Mouse (Mus musculus) brain, embryonic 14.5 days (tissue): ENCODE data around the gene Esrrg. TPM values are rescaled to one million over a fixed set of nuclear protein-coding genes. Genes with fewer than 3 reads are reported as not detected.

ENCODE experiments used
- DNase-seq: peaks from one replicate; pipeline ENCODE4 v3.0.0-alpha.2; 2011; ENCODE audit warnings: low read depth
- CTCF ChIP-seq: fragments of 200-500 bp; IDR thresholded peaks from 2 replicates; pipeline ENCODE4 v1.5.1; 2012; ENCODE audit warnings: inconsistent platforms, mild to moderate bottlenecking, moderate library complexity, borderline replicate concordance; ENCODE audit not compliant: insufficient read depth, insufficient read length; ENCODE audit errors: extremely low read depth
- POLR2A ChIP-seq: fragments of 200-500 bp; IDR thresholded peaks from 2 replicates; pipeline ENCODE4 v1.6.1; 2012; ENCODE audit warnings: mild to moderate bottlenecking, inconsistent platforms, borderline replicate concordance; ENCODE audit not compliant: poor library complexity, insufficient read depth, insufficient read length, severe bottlenecking; ENCODE audit errors: extremely low read depth
- polyA plus RNA-seq: library from polyadenylated mRNA; depleted of rRNA; stranded (reverse); fragments of >200 nt; gene quantifications from 2 replicates; pipeline ENCODE4 v1.2.3, GENCODE M21; 2012; rRNA removed

Gene Esrrg
- 16.0 and 31.4 TPM in 2 replicates for polyA plus RNA-seq

DNA sequence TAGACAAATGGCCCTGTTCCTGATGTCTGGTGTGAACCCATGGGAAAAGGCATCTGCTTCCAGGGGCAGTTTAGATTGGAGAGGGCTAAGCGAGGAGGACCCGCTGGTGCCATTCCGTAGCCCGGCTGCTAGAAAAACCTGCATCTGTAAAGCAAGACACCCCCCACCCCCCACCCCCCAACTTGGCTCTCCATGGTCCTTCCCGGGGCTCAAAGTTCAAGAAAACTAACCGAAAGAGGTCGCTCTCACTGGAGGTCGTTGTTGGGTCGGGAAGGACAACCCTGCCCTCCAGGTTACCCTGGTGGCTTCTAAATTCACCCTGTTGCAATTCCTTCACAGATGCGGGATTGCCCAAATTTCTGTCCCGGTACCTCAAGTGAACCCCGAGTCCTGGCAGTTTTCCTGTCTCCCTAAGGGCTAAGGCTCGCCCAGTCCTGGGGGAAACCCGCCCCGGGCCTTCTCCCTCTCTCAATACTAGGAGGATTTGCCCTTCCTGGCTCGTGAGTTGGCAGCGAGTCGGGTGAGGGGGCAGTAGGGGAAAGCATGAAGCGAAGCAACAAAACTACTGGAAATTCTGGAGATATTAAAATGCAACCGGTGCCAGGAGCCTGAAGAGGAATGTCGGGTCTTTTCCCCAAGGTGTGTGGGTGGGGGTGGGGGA is at the start of gene Esrrg:
TSS of gene Esrrg (plus strand) at position 531 of the 661 bp plus-strand sequence.
- TF ChIP-seq CTCF, result no peak
- no peak for TF ChIP-seq POLR2A
- peak; percentile 24 for DNase-seq

DNA sequence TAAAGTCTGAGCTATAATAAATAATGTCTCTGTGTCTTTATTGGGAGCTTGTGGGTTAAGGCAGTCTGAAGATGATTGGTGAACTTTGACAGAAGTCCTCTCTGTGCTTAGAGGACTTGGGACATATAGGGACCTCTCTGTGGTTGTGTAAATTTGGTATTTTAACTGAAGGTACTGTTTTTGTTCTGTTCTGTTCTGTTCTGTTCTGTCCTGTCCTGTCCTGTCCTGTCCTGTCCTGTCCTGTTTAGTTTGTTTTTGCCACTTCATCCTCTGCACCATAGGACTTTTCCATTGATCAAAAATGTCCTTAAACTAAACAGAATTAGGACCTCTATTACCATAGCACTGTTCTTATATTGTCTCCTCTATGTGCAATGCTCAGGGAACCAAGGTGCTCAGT is 24.6 kb upstream of the Esrrg start:
- no peak for DNase-seq

DNA sequence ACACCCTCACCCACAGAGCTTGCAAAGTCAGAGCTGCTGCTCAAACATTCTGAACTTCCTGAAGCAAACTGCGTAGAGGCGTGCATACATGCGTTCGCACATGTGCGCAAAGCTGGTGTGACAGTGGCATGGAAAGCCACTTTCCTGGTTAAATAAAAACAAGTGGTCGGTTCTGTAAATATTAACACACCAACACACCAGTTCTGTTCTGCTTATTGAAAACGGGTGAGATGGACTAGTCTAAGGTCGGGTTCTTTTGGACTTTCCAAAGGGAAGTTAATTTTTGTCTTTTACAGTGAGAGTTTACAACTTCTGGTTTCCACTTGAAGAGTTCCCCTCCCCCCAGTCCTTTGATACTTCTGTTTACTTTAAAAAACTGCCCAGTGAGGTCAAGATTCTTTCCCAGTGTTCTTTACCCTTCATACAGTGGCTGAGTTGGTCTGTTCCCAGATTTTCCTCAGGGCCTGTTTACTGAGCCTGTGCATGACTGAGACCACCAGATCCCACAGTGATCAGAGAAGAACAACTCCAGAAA is 22.0 kb upstream of the Esrrg start:
- no peak for TF ChIP-seq CTCF
- TF ChIP-seq POLR2A, result no peak
- no peak for DNase-seq

More for the DNA sequence above, 24.6 kb upstream of the Esrrg start:
- no peak for TF ChIP-seq CTCF
- no peak for TF ChIP-seq POLR2A

DNA sequence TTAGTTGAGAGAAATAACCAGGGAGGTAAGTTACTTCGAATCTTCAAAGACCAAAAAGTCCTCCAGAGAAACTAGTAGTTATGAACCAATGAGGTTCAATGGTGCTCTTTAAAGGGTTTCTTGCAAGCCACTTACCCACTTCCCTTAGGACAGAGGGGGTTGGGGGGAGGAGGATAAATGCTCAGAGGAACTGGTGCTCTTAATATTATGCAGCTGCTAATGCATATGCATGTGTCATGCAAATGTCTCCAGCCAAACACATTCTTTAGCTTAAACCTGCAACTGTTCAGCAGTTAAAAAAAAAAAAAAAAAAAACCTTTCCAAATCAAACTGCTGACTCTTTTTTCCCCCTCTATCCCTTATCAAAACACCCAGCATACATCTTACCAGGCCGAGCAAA is 5.6 kb upstream of the Esrrg start:
- no peak for TF ChIP-seq POLR2A
- no peak for TF ChIP-seq CTCF
- peak; percentile 61 for DNase-seq

DNA sequence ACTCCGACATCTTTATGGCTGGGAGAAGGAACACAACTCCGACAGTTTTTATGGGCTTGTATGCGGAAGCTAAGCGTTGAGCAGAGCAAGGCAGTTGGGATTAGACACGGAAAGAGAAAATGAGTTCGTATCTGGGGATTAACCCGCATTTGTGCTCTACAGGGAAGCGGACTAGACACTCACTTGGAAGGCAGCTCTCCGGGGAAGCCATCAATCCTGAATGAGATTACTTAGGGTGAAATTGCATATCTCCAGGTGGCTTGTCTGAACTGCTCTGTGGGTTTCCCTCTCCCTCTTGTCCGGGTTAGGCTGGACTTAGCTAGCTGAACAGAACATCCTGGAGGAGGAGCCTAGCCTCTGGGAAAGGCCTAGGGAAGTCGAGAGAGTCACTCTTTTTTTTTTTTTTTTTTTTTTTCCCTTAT is 4.5 kb upstream of the Esrrg start:
- TF ChIP-seq POLR2A (no peak), CTCF (no peak)
- DNase-seq, result peak; percentile 41

DNA sequence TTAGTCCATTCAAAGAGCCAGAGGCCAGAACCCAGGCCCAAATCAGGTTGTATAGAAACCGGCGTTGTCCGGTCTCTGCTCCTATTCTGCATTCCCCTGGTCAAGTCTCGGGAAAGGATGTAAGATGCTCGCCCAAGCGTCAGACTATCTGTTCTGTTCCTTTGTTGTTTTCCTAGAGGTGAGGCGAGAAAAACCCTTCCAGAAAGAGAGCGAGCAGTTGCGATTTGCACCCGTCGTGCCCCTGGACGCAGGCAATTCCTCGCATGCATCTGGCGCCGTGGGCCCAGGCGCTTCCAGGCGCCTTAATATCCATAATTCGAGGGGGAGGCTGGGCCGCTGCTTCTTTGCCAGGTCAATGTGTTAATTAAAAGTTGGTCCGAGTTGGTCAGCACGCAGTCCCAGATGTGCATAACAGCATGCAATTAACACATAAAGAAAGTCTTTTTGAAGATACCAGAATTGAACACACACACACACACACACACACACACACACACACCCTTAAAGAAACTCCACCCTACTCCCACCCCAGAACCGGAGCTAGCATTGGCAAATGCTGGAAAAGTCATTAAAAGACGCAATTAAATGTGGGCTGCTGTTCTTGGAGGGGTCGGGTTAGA is 3.8 kb upstream of the Esrrg start:
- peak; percentile 49 for DNase-seq
- TF ChIP-seq POLR2A (no peak), CTCF (no peak)

DNA sequence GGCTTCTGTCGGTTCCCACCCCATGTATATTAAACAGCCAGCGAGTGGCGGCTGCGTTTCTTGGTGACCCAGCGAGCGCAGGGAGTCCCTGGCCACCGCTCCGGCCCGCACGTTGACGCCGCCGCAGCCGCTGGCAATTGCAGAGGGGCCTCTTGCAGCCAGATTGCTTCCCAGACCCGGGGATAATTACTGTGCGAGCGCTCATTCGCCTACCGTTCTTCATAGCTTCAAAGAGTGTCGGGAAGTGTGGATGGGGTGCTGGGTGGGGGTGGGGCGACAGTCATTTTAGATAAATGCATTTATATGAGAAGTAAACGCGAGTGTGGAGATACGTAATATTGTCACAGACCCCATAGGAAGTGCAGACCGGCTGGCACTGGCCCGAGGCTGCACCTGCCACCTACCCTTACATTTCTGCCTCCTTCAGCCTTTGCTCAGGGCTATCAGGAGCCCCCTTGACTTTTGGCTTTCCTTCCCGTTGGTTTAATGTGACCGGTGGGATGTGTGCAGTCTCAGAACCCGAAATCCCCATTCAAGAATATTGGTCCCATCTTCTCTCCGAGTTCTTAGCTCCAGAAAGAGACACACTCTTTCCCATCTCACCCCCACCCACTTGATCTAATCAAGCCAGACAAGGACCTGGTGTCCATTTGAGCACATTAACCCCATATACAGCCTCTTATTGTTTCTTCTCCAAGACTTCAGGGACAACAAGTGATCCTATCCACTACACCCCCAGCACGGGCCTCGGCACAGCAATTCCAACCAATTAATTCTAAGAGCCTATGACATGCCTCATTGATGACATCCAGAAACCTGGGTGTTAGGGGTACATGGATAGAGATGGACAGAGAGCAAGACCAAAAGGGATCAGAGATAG is 3.0 kb upstream of the Esrrg start:
- TF ChIP-seq CTCF (no peak), POLR2A (no peak)
- peak; percentile 81 for DNase-seq

DNA sequence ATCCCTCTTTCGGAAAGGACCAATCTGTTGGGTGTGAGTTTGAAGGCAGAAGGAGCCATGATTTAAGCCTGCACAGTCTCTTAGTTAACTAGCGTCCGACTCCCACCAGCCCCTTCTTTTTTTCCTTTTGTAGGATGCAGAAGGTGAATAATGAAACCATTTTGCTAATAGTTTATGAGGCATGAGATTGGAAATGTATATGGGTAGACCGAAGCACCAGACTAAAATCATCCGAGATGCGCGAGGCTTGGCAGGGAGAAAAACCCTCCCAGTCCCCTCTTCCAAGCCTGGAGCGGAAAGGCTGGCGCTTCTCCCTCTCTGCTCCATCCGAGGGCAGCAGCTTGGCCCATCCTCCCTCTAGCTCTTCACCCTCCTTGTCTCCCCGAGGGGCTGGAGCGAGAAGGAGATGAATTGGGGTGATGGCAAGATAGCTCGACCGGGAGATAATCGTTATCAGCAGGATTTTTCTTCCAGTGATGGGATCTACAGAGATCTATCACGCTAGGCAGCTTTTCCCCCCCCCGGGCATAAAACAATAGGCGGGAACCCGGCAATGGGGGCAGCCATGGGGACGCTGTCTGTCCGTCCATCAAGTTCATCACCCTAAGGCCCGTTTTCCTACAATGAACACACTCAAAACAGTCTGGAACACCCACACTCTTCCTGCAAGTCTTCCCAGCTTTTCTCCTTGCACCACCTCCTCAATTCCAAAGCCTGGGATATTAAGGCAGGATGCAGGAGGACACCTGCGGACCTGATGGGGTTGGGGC is 2.1 kb upstream of the Esrrg start:
- no peak for TF ChIP-seq POLR2A
- peak; percentile 39 for DNase-seq

DNA sequence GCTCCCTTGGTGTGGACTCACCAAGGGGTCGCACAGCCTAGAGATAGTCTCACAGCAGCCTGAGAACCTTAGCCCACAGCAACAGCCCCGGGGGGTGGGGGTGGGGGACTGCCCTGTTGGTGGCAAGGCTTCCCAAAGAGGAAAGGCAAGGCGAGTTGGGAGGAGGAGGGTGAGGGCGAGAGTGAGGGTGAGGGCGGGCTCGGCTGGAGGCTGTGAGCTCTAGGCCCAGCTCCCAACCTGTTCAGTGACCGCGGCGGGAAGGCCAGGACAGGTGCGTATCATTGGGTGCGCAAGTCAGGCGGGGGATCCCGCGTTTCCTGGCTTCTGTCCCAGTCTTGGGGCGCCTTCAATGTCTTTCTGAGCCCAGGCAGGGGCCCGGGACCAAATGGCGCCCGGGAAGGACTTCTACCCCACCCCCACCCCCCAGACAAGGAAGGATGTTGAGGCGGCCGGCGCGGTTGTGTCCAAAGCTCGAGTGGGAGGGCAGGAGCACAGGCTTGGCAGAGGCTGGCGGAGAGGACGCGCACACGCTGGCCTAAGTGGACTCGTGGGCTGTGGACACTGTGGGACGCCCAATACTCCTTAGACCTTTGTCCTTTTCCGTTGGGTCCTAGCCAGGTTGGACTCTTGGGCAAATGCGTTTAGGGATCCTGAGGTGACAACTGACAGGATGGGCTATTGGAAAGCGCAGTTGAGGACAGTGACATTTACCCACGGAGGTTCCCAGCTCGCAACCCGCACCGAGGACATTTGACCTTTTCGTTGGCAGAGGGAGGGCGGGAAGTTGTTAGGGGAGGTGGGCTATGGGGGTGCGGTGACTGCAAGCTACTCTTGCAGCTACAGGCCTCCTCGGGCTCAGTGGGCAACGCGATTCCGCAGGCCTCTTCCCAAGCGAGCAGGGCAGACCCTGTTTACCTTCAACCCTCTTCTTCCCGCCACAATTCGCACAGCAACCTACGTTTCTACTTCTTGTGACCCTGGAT is 1.2 kb upstream of the Esrrg start:
- TF ChIP-seq POLR2A, result no peak
- no peak for TF ChIP-seq CTCF
- DNase-seq, result peak; percentile 20
